Mouse (Mus musculus) lung, embryonic 16.5 days (tissue): ENCODE measurements around the gene BC016579. TPM values are rescaled to one million over a fixed set of nuclear protein-coding genes. Genes with fewer than 3 reads are reported as not detected.

Source experiments
- ATAC-seq: fragments of 200-750 bp; cut with Nextera tagmentation; 2 replicates; pipeline ENCODE4 v1.8.0; 2017; ENCODE audit warnings: low read depth, mild to moderate bottlenecking, moderate library complexity
- H3K27ac ChIP-seq: fragments of 300-500 bp; sonication (generic); 2 replicates; pipeline ENCODE4 v1.5.1; 2014; ENCODE audit warnings: mild to moderate bottlenecking, control low read depth, low read length
- H3K27me3 ChIP-seq: fragments of 300-500 bp; sonication (generic); 2 replicates; pipeline ENCODE4 v1.6.1; 2014; ENCODE audit warnings: low read depth, low read length, mixed read lengths; ENCODE audit not compliant: control insufficient read depth, insufficient read depth
- H3K36me3 ChIP-seq: fragments of 300-500 bp; sonication (generic); 2 replicates; pipeline ENCODE4 v1.6.1; 2014; ENCODE audit warnings: low read length; ENCODE audit not compliant: control insufficient read depth, insufficient read depth
- H3K4me1 ChIP-seq: fragments of 300-500 bp; sonication (generic); replicated peaks from 2 replicates; pipeline ENCODE4 v1.6.1; 2014; ENCODE audit warnings: low read length, mixed read lengths; ENCODE audit not compliant: control insufficient read depth, insufficient read depth
- H3K4me2 ChIP-seq: fragments of 300-500 bp; sonication (generic); 2 replicates; pipeline ENCODE4 v1.6.1; 2014; ENCODE audit warnings: low read depth, low read length, control low read depth
- H3K4me3 ChIP-seq: fragments of 300-500 bp; sonication (generic); 2 replicates; pipeline ENCODE4 v1.5.1; 2014; ENCODE audit warnings: mild to moderate bottlenecking, low read length, control low read depth
- H3K9ac ChIP-seq: fragments of 300-500 bp; sonication (generic); 2 replicates; pipeline ENCODE4 v1.6.1; 2014; ENCODE audit warnings: low read length, control low read depth
- H3K9me3 ChIP-seq: fragments of 300-500 bp; sonication (generic); 2 replicates; pipeline ENCODE4 v1.6.1; 2016; ENCODE audit warnings: low read length; ENCODE audit not compliant: control insufficient read depth
- WGBS: fragments of 180-500 bp; shearing (Covaris S2); extraction: QIAGEN DNeasy Blood & Tissue Kit; methylation state at CpG from one replicate; pipeline ENCODE4 v1.1.7; 2014; 5-methylcytosine and 5-hydroxymethylcytosine counted together
- polyA plus RNA-seq: library from polyadenylated mRNA; unstranded; fragments of >200 nt; fragmentation: Nextera tagmentation; extraction: Ambion mirVana; gene quantifications from 2 replicates; pipeline ENCODE4 v1.2.1, GENCODE M21; 2015

BC016579 gene
- polyA plus RNA-seq, 1 experiment from 2014 or later, result 0.25 TPM

GRCm38 (mm10) chr16:45629497-45630105 lies 24.3 kb downstream of the BC016579 start:
- 52% methylated on average over 8 of the region's 8 CpGs for WGBS
- no peaks in the 10 kb centered on the region for H3K9me3 ChIP-seq
- H3K4me3 ChIP-seq, result no peak overlapping the region
- H3K27ac ChIP-seq, result no peak overlapping the region
- no peaks in the 10 kb centered on the region for H3K4me1 ChIP-seq
- peaks cover 2% of the 10 kb centered on the region; the same call in 1 of the 2 replicates for H3K27me3 ChIP-seq
- peak; percentile 59 for ATAC-seq
- H3K4me2 ChIP-seq, result no peak overlapping the region
- no peaks in the 10 kb centered on the region for H3K36me3 ChIP-seq
- H3K9ac ChIP-seq, result no peak overlapping the region

DNA sequence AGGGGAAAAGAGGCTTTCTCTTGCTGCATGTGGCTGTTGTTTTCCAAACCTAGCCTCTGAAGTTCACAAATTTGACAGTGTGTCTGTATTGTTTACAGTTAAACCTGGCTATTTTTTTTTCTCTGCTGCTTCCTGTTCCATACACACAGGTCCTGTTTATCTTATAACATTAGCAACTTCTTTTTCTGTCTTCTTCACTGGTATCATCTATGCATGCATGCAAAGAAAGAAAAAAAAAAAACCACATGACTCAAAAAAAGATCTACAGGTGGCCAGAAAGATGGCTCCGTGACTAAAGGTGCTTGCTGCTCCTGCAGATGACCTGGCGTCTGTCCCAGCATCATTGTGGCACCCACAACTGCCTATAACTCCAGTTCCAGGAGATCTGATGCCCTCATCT lies 28.5 kb downstream of the BC016579 start:
- no peaks in the 10 kb centered on the region for H3K4me1 ChIP-seq
- no peak overlapping the region for H3K4me2 ChIP-seq
- no peak overlapping the region for H3K9ac ChIP-seq
- 69% methylated on average over 2 of the region's 2 CpGs for WGBS
- H3K27me3 ChIP-seq, result no peaks in the 10 kb centered on the region
- H3K9me3 ChIP-seq, result no peaks in the 10 kb centered on the region
- no peaks in the 10 kb centered on the region for H3K36me3 ChIP-seq
- no peak overlapping the region for H3K27ac ChIP-seq
- no peak overlapping the region for H3K4me3 ChIP-seq
- ATAC-seq, result no peak

DNA sequence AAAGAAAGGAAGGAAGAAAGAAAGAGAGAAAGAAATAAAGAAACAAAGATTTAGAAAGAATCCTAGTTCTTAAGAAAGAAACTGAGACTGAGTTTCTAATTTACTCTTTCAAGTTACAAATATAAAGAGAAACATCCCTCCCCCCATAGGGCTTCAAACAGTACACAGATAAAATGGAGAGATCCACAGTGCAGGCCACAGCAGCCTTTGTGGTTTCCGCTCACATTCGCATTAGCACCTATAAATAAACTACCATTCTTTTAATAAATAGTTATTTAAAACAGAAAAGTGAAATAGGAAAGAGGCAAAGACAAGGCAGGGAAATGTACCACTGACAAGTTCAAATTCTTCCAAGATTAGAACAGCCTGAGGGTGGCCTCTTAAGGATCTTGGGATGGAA lies 29.1 kb downstream of the BC016579 start:
- H3K36me3 ChIP-seq, result no peaks in the 10 kb centered on the region
- no peaks in the 10 kb centered on the region for H3K9me3 ChIP-seq
- H3K4me1 ChIP-seq, result no peaks in the 10 kb centered on the region; the same call in 1 of the 2 replicates
- H3K9ac ChIP-seq, result no peak overlapping the region
- H3K27ac ChIP-seq, result no peak overlapping the region
- WGBS, result 65% methylated on average over 2 of the region's 2 CpGs
- H3K27me3 ChIP-seq, result no peaks in the 10 kb centered on the region
- H3K4me2 ChIP-seq, result no peak overlapping the region
- no peak for ATAC-seq
- no peak overlapping the region for H3K4me3 ChIP-seq

- Histone ChIP-seq H3K4me2 (no peak overlapping the region), H3K27ac (no peak overlapping the region), H3K9ac (no peak overlapping the region), H3K36me3 (no peaks in the 10 kb centered on the region), H3K4me1 (no peaks in the 10 kb centered on the region; the same call in 1 of the 2 replicates), H3K4me3 (no peak overlapping the region), H3K27me3 (no peaks in the 10 kb centered on the region), H3K9me3 (no peaks in the 10 kb centered on the region)
- WGBS, result 85% methylated on average over 4 of the region's 4 CpGs
- ATAC-seq, result no peak
Measured at GRCm38 (mm10) chr16:45623230-45623629, 30.6 kb downstream of the BC016579 start.

- Histone ChIP-seq H3K27me3 (no peaks in the 10 kb centered on the region), H3K4me1 (no peaks in the 10 kb centered on the region; the same call in 1 of the 2 replicates), H3K4me2 (no peak overlapping the region), H3K36me3 (no peaks in the 10 kb centered on the region), H3K9ac (no peak overlapping the region), H3K27ac (no peak overlapping the region), H3K4me3 (no peak overlapping the region), H3K9me3 (no peaks in the 10 kb centered on the region)
- ATAC-seq, result no peak
- 40% methylated on average over 8 of the region's 8 CpGs for WGBS
Measured at GRCm38 (mm10) chr16:45619751-45620375, 34.0 kb downstream of the BC016579 start.

DNA sequence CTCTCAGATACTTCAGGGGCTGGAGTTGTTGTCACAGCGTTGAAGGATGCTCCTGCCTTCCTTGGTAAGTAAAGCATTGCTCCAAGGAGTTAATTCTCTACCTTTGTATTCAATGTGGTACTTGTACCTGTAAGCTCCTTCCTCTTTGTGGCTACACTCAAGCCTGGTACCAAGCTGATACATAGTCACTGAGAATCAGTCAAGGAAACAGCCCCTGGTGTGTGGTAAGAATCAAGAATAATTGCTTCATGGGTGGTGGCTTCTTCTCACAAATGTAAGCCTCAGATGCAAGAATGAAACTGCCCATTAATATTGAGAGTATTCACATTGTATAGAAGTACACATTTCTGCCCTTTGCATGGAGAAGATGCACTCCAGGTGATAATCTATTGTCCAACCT lies 37.9 kb downstream of the BC016579 start:
- ATAC-seq, result no peak
- H3K27me3 ChIP-seq, result no peaks in the 10 kb centered on the region
- WGBS, result 78% methylated on average over 1 of the region's 1 CpGs

GRCm38 (mm10) chr16:45613247-45613646 lies 40.6 kb downstream of the BC016579 start:
- H3K36me3 ChIP-seq, result no peaks in the 10 kb centered on the region
- ATAC-seq, result no peak
- H3K4me2 ChIP-seq, result no peak overlapping the region
- no peak overlapping the region for H3K27ac ChIP-seq
- H3K4me1 ChIP-seq, result no peaks in the 10 kb centered on the region
- 50% methylated on average over 2 of the region's 2 CpGs for WGBS
- H3K4me3 ChIP-seq, result no peak overlapping the region
- H3K27me3 ChIP-seq, result no peaks in the 10 kb centered on the region
- no peaks in the 10 kb centered on the region for H3K9me3 ChIP-seq
- H3K9ac ChIP-seq, result no peak overlapping the region

More for the DNA sequence above, 37.9 kb downstream of the BC016579 start:
- H3K9ac ChIP-seq, result no peak overlapping the region
- no peaks in the 10 kb centered on the region for H3K36me3 ChIP-seq
- H3K4me2 ChIP-seq, result no peak overlapping the region
- H3K27ac ChIP-seq, result no peak overlapping the region
- no peaks in the 10 kb centered on the region; the same call in 1 of the 2 replicates for H3K4me1 ChIP-seq
- no peaks in the 10 kb centered on the region for H3K9me3 ChIP-seq
- H3K4me3 ChIP-seq, result no peak overlapping the region

DNA sequence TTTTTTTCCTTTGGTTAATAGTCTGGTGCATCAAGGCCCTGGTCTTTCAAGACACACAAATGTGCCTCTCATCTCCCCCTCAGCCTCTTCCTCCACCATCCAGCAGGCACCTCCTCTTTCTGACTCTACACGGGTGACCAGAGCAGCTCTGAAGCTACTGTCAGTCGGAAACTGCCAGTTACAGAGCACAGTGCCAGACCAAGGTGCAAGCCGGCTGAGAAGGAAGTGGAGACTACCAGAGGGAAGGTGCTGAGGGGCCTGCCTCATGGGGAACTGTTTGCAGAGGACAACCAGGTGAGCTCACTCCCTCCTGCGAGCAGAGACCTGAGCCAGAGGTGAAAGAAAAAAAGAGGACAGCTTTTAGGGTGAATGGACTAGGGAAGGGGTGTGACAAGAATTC lies 43.6 kb downstream of the BC016579 start, which contains the start of gene Gcsam:
Gcsam (plus strand) TSS at position 114 of the 400 bp plus-strand sequence.
- no peak within 1 kb of the TSS for H3K4me2 ChIP-seq
- H3K36me3 ChIP-seq, result no peaks in the 10 kb centered on the region
- no peaks in the 10 kb centered on the region for H3K4me1 ChIP-seq
- peak within 1 kb of the TSS; percentile 48; the same call in 1 of the 2 replicates for H3K27ac ChIP-seq
- WGBS, result 44% methylated on average over 4 of the region's 4 CpGs
- no peak within 1 kb of the TSS for H3K9ac ChIP-seq
- H3K4me3 ChIP-seq, result no peak within 1 kb of the TSS
- ATAC-seq, result no peak
- H3K9me3 ChIP-seq, result no peaks in the 10 kb centered on the region
- no peaks in the 10 kb centered on the region for H3K27me3 ChIP-seq

- ATAC-seq, result peak; percentile 42; the same call in 1 of the 2 replicates
- H3K9ac ChIP-seq, result no peak overlapping the region
- H3K4me1 ChIP-seq, result no peaks in the 10 kb centered on the region
- no peak overlapping the region for H3K4me2 ChIP-seq
- no peaks in the 10 kb centered on the region for H3K36me3 ChIP-seq
- H3K27me3 ChIP-seq, result no peaks in the 10 kb centered on the region
- peak overlapping the region; percentile 48; the same call in 1 of the 2 replicates for H3K27ac ChIP-seq
- no peak overlapping the region for H3K4me3 ChIP-seq
- 58% methylated on average over 3 of the region's 3 CpGs for WGBS
- no peaks in the 10 kb centered on the region for H3K9me3 ChIP-seq
Measured at GRCm38 (mm10) chr16:45609300-45609699, 44.6 kb downstream of the BC016579 start.
